Mouse (Mus musculus) heart, postnatal 14 days (tissue): ENCODE data around the gene Cox18. TPM values are rescaled to one million over a fixed set of nuclear protein-coding genes. Genes with fewer than 3 reads are reported as not detected.
"Not testable (repeated sequence)": the region's sequence is repeated elsewhere in the genome, so short reads cannot be mapped to it uniquely, and the experiment has no call there.

Experiments used
- DNase-seq, 2 experiments: peaks; one replicate each; pipeline ENCODE4 v3.0.0; 2021 to 2022
- intact Hi-C: fragments of 180-260 bp; cut with DNase I; formaldehyde crosslinking; loops from one replicate; pipeline ENCODE4 v1.15.1; 2025
- long read RNA-seq, 2 experiments: library from polyadenylated mRNA; stranded (forward); transcript quantifications; one replicate each; pipeline ENCODE4 v2.0.0; 2021
- total RNA-seq, 2 experiments: library from RNA; stranded (reverse); gene quantifications; 2 replicates each; pipeline ENCODE4 v1.2.3; 2021

Gene Cox18
- 10 to 100 TPM; 12.1 to 13.3 TPM for total RNA-seq
- long read RNA-seq, experiment 1, transcript Cox18-201 (6 exons, 1,333 nt), result minor isoform, 5 of 21 reads
- long read RNA-seq, experiment 1, transcript Cox18-202 (6 exons, 1,307 nt), result major isoform, 7 of 21 reads
- long read RNA-seq, experiment 1, partial matches to known transcripts, result 1 of 21 reads
- long read RNA-seq, experiment 1, other reads (novel, unspliced or antisense), result 8 of 21 reads
- long read RNA-seq, experiment 2, transcript Cox18-202 (6 exons, 1,307 nt), result major isoform, 7 of 16 reads
- long read RNA-seq, experiment 2, partial matches to known transcripts, result 0 of 16 reads
- long read RNA-seq, experiment 2, other reads (novel, unspliced or antisense), result 6 of 16 reads

DNA sequence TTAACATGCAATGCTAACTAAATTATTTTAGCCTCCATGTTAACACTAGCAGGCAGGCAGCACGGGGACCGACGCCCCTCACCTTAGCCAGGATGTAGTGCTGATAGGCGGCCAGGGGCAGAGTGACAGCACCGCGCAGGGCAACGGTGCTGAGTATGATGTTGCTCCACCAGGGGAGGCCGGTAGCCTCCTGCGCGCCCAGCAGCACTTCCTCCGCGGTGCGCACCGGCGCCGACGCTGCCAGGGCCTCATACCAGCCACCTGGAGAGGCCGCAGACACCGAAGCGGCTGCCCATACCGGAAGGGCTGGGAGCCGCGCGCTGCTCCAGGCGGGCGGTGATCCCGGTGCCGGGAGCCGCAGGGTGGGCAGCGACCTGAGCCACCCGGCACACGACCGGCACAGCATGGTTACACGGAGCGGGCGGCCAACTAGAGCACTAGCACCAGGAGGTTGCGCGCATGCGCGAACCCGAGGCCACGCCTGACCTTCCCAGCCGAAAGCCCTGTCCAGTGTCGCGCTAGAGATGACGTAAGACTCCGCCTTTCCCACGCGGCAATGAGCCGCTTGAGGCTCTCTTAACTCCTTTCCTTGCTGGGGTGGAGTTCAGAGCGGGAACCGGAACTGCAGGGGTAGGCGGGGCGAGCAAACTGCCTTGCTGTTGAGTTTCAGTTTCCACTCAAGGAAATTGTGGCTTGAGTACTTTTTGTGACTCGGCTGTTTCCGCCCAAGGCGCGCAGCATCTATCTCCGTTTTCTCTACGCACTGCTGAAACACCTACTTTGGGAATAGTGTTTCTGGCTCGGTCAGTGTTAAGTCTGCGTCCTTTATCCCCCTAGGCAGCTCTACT, at the start of gene Cox18:
Gene Cox18, minus strand, starts transcription at position 468 of the 848 bp plus-strand sequence.
- intact Hi-C loops, result loop anchor here (1.0 kb wide), 1 partner anchor 143 kb away; the partner anchor contains the start of gene Ankrd17

DNA sequence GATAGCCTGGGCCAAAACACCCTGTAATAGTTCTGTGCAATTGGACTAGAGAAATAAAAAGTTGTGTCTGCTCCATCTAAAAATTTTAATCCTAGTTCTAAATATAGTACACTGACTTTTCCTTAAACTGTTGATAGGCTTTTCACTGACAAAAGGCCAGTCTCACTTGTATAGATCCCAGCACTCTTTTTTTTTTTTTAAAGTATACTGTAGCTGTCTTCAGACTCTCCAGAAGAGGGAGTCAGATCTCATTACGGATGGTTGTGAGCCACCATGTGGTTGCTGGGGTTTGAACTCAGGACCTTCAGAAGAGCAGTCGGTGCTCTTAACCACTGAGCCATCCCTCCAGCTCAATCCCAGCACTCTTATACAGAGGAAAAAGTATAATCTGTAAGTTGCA, 38.4 kb upstream of the Cox18 start:
- intact Hi-C loops, DNase-seq: not testable (repeated sequence)

More for the DNA sequence above, at the start of gene Cox18:
- peak; percentile 99 for DNase-seq

DNA sequence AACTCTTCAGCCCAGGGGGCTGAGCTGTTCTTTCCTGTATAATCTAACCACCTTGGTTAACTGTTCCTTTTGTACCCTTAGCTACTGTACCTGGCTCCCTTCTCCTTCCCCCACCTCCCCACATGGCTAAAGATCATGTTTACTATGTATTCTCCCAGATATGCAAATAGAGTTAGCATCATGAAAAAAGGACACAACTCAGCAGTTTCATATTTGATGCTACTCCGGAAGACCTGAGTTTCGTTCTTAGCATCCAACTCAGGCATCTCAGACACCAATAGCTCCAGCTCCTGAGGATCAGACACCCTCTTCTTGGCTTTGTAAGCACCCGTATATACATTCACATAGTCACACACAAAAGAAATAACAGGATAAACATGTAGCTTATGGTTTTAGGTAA, 33.2 kb upstream of the Cox18 start:
- DNase-seq, result no peak
- intact Hi-C loops, result no loop called here

DNA sequence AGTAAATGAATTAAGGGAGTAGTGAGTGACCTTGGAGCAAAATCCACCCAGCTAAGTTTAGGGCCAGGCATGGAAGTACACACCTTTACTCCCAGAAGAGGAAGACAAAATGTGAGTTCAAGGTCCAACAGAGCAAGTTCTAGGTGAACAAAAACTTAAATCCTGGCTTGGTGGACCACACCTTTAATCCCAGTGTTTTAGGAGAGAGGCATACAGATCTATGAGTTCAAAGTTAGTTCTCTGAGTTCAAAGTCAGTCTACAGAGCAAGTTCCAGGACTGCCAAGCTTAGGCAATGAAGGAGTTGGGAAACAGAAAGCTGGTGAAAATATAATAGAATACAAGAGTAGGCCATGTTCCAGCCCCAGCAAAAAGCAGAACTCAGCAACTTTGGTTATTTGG, 23.7 kb upstream of the Cox18 start:
- intact Hi-C loops, result loop anchor here (5.0 kb wide), 1 partner anchor 40 kb away; no protein-coding TSS in a partner anchor
- no peak for DNase-seq

DNA sequence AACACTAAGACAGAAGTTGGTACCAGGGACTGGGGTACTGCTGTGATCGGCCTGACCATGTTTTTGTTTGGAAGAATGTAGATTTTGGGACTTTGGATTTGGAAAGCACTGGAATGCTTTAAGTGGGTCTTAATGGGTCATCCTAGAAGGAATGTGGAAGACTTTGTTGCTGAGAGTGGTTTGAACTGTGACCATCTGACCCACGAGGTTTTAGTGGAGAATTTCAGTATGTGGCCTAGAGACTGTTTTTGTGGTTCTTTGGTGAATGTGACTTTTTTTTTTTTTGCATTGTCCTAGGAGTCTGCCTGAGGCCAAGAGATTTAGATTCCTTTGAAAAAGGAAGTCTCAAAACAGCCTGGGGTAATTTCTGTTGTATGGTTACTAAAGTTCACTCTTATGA, 23.2 kb upstream of the Cox18 start:
- intact Hi-C loops, result loop anchor here (5.0 kb wide), 1 partner anchor 40 kb away; no protein-coding TSS in a partner anchor
- DNase-seq, result no peak

DNA sequence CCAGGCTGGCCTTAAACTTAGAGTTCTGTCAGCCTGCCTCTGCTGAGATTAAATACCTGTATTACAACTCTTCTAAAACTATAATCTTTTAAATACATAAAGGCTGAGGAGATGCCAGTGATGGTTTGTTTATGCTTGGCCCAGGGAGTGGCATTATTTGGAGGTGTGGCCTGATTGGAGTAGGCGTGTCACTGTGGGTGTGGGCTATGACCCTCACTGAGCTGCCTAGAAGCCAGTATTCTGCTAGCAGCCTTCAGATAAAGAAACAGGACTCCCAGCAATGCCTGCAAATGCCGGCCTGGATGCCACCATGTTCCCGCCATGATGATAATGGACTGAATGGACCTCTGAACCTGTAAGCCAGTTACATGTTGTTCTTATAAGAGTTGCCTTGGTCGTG, 22.8 kb upstream of the Cox18 start:
- intact Hi-C loops, result loop anchor here (5.0 kb wide), 1 partner anchor 41 kb away; no protein-coding TSS in a partner anchor
- no peak for DNase-seq

DNA sequence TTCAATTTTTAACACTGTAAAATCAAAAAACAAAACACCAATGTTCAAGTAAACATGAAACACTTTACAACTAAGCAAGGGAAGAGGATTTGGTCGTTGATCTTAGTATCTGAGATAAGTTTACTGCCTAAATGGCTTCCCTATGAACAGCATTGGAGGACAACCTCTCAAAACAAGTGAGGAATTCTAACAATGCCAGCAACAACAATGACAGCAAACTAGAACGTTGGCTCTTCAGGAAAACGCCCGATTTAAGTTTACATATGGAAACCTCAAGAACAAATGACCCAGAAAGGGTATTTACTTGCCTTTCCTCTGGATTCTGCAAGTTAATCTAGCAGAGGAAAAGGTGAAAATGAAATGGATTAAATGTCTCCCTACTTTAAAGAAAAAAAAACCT, 21.6 kb upstream of the Cox18 start:
- DNase-seq, result no peak
- intact Hi-C loops, result loop anchor here (5.0 kb wide), 1 partner anchor 42 kb away; no protein-coding TSS in a partner anchor

DNA sequence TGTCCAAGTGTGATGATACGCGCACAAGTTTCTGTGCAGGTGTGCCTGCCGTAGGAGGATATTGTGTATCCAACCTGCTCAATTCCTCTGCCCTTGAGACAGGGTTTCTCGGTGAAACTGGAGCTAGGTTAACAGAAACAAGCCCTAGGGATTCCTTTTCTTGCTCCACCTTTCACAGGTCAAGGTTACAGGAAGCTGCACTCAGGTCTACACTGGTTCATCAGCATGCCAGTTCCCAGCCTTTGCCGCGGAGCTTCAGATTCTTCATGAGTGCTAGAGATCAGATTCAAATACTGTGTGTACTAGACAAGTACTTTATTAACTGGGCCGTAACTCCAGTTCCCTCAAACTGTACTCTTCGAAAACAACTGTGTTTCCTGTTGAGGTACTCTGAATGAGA, 11.4 kb upstream of the Cox18 start:
- intact Hi-C loops, result no loop called here

DNA sequence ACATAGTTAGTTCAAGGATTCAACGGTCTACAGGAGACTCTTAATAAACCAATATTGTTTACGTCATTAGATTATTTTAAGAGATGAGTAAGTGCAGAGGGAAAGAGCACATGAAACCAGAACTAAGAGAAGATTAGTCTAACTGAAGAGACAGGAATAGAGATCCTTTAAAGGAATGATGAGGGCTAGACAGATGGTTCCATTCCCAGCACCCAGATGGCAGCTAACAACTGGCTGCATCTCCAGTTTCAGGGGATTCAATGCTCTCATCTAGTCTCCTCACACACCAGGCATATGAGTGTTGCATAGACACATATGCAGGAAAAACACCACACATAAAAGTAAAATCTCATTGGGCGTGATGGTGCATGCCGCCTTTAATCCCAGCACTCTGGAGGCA, 9.5 kb upstream of the Cox18 start:
- no peak for DNase-seq
- intact Hi-C loops, result no loop called here

More for the DNA sequence above, 11.4 kb upstream of the Cox18 start:
- DNase-seq, result no peak

DNA sequence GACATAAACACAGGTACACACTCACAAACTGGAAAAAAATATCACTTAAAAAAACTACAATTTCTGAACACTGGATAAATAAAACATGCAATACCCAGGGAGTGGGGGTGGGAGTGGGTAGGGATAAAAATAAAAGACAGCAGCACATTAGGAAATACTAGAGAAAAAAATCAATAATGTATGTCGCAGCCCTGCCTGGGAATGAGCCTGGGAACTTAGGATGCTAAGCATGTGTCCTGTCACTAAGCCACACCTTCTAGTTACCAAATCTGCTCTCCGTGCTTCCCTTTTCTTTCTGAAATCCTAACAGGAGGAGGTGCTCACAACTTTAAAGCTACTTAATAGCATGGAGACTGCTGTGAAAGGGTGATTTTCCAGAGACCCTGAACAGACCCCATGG, 6.0 kb upstream of the Cox18 start:
- intact Hi-C loops, result loop anchor here (5.0 kb wide), 1 partner anchor 53 kb away; no protein-coding TSS in a partner anchor
- DNase-seq, result no peak

DNA sequence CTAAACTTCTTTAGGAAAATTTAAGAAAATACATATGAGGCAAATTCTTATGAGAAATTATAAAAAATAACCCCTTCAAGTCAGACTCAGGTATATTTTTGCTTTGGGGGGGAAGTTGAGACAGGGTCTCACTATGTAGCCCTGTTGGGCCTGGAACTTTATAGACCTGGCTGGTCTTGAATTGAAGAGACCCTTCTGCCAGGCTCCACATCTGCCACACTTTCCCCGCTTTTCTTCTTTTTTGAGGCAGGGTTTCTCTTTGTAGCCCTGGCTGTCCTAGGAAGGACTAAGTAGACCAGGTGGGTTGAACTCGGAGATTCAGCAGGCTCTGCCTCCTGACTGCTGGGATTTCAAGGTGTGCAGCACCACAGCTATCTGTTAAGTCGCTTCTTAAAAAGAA, 2.9 kb upstream of the Cox18 start:
- no peak for DNase-seq
- intact Hi-C loops, result loop anchor here (5.0 kb wide), 1 partner anchor 56 kb away; no protein-coding TSS in a partner anchor

DNA sequence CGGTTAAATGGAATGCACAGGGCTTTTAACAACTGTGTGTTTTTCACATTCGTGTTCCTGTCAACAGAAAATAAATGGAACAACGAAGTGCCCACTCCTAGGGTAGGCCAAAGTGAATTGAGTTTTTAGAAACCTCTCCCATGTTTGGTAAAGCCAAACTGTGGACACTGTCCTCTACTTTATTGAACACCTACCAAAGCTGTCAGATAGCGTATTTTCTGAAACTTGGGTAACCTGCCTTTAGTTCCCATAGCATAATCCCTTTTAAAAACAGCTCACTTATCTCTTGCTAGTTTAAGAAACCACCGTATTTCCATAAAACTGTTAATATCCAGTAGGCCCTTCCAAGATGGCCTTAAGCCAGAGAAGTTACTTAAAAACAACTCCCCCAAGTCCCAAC, 929 bp upstream of the Cox18 start:
- intact Hi-C loops, result loop anchor here (1.0 to 5.0 kb wide), 2 partner anchors 58 to 142 kb away; partner anchors contain the start of gene Ankrd17
- DNase-seq, result no peak

DNA sequence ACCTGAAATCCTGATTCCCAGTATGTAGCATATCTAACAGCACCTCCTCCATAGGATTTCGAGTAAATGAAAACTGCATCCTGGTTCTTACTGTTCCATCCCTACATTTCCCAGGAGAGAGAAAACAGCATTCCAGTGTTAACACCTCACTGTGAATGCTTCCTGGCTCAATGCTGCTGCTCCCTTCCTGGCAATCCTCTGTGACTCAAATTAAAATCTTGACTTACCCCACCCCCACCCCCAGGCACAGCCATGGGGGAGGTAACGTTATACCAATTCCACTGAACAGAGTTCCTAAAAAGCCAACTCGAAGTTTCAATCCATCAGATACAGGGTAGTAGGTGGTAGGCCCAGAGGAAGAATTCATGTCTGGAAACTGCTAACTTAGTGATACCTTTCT, 864 bp downstream of the Cox18 start:
- intact Hi-C loops, result no loop called here
- DNase-seq, result no peak

DNA sequence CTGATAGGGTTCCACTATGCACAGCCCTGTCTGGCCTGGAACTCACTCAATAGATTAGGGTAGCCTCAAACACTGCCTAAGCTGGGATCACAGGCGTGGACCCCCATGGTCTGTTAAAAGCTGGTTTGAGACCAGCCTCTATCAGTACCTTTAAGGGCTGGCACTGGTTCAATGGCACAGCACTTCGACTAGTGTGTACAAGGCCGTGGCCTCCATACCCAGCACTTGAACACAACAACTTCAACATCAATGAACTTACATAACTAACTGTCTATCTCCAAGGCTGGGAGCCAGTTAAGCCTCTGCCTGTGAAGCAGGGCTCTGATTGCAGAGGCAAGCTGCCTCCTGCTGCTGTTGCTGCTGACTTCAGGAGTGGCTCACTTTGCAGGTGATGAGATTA, 6.0 kb downstream of the Cox18 start:
- no peak for DNase-seq
- intact Hi-C loops, result no loop called here

DNA sequence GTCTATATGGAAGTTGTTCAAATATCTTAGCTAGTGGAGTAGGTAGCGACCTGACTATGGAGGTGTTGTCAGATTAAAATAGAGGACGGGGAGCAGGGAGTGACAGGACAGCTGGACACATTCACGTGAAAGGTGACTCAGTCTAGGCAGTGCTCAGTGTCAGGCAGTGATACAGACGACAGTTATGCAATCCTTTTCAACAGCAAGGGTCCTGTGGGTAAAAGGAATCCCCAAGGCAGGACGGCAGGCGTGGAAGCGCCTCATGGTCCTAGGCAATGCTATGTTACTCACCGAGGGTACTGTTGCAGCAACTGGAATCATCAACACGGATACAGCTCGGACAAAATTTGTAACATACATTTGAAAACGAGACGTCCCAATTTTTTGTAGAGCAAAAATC, 6.6 kb downstream of the Cox18 start:
- DNase-seq, result no peak
- intact Hi-C loops, result no loop called here

DNA sequence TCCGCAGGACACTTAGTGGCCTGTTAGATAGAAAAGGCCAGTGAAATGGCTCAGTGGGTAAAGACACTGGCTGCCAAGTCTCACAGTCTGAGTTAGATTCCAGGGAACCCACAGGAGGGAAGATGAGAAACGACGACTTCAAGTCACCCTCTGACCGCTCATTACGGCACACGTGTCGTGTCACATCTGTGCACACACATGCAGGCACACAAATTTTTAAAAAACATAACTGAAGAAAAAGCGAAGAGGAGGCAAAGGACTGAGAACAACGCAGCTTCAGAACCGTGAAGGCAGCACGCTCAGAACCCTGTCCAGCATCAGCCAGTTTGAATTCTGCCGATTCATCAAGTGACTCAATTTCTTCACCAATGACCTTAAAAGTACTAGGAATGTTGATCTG, 10.4 kb downstream of the Cox18 start:
- DNase-seq, result no peak
- intact Hi-C loops, result no loop called here

DNA sequence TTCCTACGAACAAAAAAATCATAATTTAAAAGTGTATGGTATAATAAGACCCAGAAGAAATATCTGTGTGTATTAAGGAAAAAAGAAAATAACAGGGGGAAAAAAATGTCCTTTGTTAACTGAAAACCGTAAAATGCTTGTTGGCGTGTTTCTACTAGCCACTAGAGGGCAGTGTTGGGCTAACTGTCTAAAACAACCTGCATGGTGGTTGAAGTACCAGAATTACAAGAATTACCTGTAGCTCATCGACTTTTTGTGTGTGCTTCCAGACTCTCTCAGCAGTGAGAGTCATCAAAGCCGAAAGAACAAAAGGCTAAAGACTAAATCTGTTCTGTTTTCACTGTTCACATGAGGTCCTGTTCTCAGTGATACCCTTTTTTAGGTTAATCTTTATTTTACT, 20.6 kb downstream of the Cox18 start:
- peak; percentile 11 to 56 for DNase-seq

DNA sequence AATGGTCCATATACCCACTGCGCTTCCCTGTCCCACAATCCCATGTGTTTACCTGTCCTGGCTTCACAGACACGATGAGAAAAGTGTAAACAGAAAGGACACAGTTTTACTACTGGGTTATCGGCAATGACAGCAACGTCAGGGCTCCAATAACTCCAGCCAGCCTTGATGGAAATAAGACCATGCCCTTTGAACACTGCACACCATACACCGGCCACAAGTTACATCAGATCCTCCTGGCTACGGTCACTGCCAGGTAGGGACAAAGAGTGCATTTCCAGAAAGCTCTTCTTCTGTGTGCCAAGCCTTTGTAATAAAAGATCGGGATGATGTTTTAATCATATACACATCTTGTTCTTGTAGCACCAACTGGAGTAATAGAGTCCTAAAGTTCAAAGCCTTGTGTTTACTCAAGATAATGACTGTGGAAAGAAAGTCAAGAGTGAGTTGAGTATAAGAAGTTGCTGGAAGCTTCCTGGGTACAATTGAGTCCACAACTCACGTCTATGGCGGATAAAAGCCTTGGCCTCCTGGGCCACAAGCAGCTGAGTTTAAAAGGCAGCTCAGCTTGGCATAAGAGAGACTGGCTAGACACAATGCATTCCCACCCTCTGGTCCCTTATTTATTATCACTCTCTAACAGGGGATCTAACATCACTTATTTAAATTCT, 21.2 kb downstream of the Cox18 start:
- DNase-seq, result no peak
- intact Hi-C loops, result loop anchor here (1.0 to 5.0 kb wide), 4 partner anchors 165 to 450 kb away; partner anchors contain the start of genes Ankrd17 and Gm9958

More for the DNA sequence above, 20.6 kb downstream of the Cox18 start:
- intact Hi-C loops, result loop anchor here (1.0 to 5.0 kb wide), 4 partner anchors 164 to 449 kb away; partner anchors contain the start of genes Ankrd17 and Gm9958

DNA sequence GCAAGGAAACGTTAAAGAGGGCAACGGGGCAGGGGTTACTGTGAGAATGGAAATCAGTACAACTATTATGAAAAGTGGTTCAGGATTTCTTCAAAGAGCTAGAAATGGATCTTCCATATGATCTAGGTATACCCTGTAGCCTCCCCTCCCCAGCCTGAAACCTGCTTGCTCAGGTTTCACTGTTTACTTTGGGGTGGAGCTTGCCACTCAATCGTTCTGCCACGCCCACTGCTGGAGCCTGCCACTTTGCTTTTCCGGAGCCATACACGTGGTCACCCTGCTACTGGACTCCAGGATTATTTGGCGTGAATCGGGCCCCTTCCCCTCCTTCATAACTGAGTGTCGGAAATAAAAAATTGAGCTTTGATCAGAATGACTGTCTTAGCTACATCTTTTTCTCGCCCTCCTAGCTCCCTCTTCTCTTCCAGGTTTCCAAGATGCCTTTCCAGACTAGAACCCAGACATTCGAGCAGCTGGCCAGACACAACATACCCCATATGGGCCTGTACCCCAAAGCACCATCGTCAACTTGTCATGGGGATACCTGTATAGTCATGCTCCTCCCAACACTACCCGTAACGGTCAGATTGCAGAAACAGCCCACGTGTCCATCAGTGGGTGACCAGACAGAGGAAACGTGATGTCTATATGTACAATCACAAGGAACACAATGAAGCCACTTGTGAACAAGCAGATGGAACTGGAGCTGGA, 23.7 kb downstream of the Cox18 start:
- intact Hi-C loops, result loop anchor here (5.0 kb wide), 3 partner anchors 167 to 452 kb away; partner anchors contain the start of genes Ankrd17 and Gm9958
- no peak for DNase-seq

DNA sequence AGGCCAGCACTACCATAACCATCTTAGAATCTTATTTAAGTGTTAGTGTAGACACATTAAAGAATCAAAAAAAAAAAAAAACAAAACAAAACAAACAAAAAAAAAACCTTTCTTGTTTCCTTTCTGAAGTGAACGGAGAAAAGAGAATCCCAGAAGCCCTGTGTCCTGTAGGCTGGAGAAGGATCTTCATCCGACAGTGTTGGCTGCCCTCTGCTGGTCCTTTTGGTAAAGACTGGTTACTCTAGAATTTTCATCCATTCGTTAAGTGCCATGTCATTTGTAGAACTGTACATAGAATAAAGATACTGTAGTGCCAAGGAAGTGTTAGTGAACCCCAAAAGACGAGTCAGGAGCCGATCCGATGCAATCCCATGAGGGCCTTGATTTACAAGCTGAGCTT, 29.0 kb downstream of the Cox18 start:
- peak; percentile 57 to 79 for DNase-seq

More for the DNA sequence above, 29.0 kb downstream of the Cox18 start:
- intact Hi-C loops, result loop anchor here (1.0 to 5.0 kb wide), 3 partner anchors 214 to 483 kb away; no protein-coding TSS in a partner anchor
